Mouse (Mus musculus) gastrocnemius, postnatal 4 days (tissue): ENCODE measurements around the gene 4921536K21Rik. TPM values are rescaled to one million over a fixed set of nuclear protein-coding genes. Genes with fewer than 3 reads are reported as not detected.

Source experiments
- DNase-seq, 2 experiments: peaks; one replicate each; pipeline ENCODE4 v3.0.0; 2021 to 2022; ENCODE audit warnings: low spot score in 2 of 2, mixed read lengths in 2 of 2
- long read RNA-seq, 2 experiments: library from polyadenylated mRNA; stranded (forward); transcript quantifications; one replicate each; pipeline ENCODE4 v2.0.0; 2021
- total RNA-seq, 2 experiments: library from RNA; stranded (reverse); gene quantifications; 2 replicates each; pipeline ENCODE4 v1.2.3; 2021

The 4921536K21Rik gene
- total RNA-seq = under 1 TPM; 0.17 to 0.21 TPM
- long read RNA-seq, experiment 1 = 0 reads
- long read RNA-seq, experiment 2 = 0 reads

DNA sequence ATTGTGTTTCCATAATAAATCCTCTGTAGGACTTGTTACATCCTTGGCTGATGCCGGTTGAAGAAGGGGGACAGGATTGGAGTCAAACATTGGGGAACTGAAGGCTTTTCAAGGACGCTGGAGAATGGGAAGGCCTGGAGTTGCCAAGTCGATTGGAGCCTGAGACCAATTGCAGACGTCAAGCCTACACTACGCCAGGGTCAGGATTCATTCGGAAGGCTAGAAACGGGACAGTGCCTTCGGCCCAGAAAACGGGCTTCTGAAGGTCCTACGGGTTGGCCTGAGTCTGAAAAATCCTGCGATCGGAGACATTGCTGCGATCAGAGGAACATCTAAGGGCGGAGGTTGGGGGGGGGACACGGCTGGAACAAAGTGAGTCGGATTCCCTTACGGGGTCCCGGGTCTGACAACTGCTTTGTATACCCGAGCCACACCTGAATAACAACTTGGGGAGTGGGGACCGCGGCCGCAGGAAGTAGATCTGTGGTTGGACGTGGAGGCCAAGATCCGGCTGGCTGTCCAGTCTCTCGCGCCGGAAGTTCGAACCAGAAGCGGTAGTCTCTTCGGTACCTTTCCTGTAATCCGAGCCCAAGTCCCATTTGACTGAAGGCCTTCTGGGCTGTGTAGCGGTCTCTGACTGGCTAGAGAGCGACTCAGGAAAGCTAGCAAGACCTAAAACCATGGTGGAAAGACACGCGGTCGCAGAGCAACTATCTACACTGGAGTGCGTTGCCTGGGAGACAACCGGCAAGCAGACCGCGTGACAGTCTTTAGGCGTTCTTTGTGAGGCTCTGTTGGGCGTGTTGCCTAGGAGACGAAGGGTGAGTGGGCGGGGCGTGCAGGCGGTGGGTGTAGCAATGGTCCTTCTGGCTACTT lies at the start of gene 4921536K21Rik, which contains the start of gene Dusp18:
Gene 4921536K21Rik, minus strand, starts transcription at position 693 of the 876 bp plus-strand sequence.
Gene Dusp18, plus strand, starts transcription at position 835 of the 876 bp plus-strand sequence.
- peak; percentile 61 to 86 for DNase-seq

DNA sequence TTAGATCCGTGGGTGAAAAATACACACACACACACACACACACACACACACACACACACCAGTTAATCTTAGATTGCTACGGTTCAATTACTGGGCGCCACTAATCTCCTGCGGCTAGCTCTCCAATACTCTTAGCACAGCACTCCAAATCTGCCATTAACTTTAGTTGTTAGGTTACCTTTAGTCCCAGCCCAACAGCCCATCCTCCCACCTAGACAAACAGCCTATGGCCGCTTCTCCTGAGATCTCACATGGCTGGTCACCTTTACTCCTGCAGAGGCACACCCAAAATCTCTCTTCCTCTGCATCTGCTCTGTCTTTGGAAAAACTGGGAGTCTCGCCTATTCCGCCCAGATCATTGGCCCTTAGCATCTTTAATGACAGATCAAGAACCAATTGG lies 46.5 kb upstream of the 4921536K21Rik start:
- peak in 1 of 2 experiments; percentile 2 for DNase-seq

DNA sequence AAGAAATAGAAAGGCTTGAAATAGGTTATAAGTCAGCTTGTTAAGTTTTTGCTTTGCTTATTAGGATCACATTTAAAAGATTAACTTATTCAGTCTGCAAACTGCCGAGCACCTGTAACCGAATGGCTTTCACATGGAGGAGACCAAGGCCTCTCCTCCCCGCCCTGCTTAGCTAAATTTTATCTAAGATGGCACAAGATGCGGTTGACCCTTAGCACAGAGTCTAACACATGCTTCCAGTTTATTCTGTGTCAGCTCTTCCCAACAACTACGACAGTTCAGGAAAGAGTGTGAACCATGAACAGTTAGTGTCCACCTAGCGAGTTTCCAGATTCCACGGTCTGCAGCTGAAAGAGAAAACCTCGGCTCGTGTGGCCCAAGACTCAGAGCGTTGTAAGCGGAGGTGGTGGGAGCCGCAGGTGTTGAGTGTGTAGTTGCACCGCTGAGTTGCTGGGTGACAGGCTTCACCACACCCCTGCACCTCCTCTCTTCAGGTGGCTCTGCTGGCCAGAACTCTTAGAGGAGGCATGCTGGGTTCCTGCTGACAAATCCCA lies 42.5 kb upstream of the 4921536K21Rik start:
- no peak for DNase-seq

DNA sequence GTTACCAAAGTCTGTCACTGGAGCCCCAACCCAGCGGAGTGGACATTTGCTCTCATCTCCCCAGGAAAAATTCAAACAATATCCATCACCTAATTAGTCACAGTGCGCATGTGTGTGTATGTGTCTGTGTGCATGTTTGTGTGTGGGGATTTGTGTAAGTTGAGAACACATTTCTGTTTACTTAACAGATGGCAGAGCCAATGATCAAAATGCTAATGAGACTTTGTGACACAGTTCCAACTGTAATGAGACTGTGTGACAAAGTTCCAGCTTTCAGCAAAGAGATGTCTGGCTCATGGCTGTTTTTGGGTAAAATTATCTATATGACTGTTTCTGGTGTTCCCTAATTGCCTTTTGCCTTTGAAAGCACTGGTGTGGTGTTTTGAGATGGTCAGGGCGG lies 41.4 kb upstream of the 4921536K21Rik start:
- DNase-seq = no peak

DNA sequence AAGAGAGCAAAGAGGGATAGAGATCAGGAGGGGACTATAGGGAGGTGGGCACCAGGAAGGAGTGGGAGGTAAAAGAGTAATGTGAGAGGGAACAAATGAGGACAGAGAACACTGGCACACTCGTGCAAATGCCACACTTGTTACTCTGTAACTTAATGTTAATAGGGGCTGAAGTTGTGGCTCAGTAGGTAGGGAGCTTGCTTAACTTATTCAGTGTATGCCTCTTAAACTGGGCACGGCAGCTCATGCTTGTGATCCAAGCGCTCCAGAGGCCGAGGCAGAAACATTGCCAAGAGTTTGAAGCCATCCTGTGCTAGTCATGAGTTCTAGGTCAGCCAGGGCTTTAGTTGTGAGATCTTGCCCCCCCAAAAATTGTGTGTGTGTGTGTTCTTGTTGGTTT lies 40.2 kb upstream of the 4921536K21Rik start:
- peak in 1 of 2 experiments; percentile 3 for DNase-seq

DNA sequence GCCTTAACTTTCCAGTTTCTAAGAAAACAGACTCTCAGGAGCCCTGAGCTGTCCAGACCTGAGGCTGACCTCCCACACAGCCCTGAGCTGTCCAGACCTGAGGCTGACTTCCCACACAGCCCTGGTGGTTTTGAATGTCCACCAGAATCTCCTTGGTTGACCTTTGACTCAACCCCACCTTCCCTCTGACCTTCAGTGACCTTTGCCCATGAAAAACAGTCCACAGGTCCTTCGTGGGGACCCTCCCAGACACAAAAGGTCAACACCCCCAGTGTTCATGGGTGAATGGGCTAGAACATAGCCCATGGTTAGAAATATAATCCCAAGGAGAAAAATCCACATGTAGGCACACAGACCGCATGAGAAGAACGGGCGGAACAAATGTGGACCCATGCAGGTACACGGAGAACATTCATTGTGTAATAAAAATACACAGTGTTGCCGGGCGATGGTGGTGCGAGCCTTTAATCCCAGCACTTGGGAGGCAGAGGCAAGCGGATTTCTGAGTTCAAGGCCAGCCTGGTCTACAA lies 38.9 kb upstream of the 4921536K21Rik start:
- DNase-seq = peak in 1 of 2 experiments; percentile 7

DNA sequence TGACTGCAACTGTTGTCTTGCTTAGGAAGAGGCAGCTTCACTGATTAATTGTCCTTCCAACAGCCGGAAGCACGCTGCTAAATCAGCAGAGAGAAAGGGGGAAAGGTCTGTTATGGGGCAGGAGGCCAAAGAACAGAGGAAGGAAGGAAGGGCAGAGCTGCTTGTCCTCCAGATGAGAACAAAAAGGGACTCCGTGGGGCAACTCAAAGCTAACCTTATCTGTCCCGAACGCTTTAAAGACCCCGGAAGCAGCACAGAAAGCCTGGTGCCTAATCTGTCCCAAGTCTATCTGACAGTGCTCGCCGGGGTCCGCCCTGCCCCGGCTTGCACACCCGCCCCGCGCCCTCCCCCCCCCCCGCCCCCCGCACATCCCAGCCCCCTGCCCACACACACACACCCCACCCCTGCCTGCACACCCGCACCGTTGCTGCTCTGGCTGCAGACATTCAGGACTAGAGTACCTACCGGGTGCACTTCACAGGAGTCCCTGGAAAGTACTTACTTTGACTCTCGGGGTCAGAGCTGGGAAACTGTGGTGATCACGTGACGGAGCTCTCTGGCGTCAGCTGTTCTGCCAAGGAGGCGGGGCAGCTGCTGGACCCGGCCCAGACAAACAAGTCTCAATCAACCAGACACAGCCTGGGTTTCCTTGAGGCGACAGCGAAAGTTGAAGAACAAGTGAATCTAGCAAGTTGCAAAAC lies 36.8 kb upstream of the 4921536K21Rik start, which contains the start of gene Tcn2:
Gene Tcn2, minus strand, starts transcription at position 649 of the 701 bp plus-strand sequence.
- DNase-seq = peak; percentile 50 to 84

DNA sequence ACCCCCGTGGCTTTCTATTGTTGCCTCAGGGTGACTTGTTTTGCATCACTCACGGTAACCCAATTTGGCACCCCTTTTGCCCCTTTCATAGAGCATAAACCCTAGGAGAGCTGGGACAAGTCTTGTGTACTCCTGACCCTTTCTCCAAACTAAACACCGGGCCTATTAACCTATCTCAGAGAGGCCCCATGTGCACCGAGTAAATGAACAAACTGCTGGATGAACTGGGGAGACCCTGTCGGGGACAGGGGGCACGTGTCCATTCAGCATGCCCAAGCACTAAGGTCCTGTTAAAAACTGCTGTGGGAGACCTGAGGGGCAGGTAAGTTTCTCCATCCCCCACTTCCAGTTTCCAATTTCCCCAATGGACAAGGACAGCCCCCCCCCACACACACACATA lies 36.0 kb upstream of the 4921536K21Rik start:
- DNase-seq = peak in 1 of 2 experiments; percentile 13

DNA sequence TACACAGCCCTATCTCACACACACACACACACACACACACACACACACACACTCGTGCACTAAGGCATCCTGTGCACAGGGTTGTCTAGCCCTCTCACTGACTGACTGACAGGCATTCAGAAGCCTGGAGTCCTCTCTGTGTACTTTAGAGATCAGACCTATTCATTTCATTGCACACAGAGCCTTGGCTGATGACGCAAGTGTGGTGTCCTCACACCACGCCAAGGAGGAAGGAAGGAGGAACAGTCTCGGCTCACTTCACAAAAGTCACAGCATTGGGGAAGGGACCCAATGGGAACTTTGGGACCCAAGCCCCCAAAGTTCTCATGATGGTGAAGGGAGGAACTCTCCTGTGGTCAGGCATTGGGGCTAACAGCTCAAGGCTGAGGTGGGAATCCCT lies 35.1 kb upstream of the 4921536K21Rik start:
- DNase-seq = no peak

DNA sequence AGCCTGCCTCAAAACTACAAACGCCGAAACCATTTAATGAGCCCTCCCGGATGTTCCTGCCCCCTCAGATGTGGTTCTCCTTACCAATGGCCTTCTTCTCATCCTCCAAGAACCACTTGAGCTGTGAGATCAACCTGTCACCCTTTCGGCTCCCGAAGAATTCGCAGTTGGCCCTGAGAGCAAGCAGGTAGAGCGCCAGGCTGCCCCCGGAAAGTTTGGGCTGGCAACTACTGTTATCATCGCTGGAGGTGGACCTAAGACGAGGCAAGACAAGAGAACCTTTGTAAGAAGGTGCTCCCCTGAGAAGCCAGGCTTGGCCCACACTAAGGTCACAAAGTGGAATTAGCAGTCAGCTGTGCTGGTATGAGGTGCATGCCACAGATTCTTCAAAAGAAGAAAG lies 31.0 kb upstream of the 4921536K21Rik start:
- no peak for DNase-seq

DNA sequence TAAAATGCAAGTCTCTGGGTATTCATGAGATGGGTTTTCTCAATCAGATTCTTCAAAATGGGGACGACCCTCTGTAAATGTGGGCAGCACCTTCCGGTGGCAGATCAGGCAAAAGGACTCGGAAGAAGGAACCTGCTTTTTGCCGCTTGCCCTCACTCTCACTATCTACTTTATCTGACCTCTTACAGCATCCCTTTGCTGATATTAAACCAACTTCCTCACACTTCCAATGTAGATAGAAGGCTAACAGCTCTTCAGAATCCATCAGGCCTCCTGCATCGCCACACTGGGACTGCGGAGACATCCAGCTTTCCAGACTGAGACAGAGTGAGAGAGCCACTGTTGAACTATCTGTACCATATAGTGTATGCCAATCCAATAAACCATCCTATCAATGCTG lies 27.8 kb upstream of the 4921536K21Rik start:
- DNase-seq = no peak

DNA sequence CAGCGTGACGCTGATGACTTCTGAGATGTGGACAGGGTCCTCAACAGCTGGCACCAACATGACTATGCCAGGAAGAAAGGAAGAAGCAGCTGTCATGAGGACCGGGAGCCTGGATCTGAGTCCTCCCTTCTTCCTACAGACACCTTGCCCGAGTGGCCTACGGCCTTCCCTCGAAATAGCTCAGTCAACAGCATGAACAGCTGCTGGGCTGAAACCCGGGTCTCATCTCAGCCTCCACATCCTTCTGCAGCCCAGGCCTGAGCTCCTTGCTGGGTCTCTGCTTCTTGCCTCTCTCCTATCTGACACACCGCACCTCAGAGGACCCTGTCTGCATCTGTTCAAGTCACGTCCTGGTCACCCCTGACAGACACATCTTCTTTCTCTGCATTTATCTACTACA lies 27.2 kb upstream of the 4921536K21Rik start:
- no peak for DNase-seq

DNA sequence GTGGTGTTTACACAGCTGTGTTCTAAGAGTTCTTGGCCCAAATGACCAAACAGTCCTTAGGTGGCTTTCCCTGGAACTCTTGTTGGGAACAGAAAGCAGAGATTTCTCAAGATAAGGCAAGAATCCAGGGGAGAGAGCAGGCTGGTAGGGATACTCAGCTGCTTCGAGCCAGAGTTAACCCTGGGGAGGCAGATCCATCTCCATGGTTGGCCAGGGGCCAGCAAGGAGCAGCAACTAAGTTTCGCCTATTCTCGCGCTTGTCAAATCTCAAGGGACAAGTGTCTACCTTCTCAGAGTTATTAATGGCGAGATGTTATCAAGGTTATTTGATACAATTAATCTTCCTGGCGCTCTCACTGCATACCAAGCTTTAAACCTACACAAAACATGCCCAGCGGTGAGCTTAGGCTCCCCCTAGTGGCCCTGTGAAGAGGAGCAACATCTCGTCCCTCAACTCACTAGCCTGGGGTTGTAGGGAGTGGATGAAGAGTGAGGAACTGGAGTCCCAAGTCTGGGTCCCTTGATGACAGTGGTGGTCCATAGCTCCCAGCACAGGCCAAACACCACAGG lies 26.5 kb upstream of the 4921536K21Rik start:
- DNase-seq = no peak

DNA sequence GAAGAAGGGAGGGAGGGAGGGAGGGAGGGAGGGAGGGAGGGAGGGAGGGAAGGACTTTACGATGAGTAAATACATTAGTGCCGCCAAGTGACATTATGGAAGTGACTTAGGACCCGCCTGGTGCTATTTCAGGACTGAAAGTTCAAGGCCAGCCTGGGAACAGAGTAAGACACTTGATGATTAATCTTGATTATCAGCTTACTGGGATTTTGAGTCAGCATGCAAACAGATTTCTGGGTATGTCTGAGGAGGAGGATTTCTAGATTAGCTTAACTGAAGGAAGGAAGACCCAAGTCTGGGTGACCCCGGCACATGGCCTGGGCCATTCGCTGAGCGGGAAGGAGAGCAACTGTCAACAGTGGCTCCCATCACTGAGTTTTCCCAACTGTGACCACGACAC lies 25.6 kb upstream of the 4921536K21Rik start:
- no peak for DNase-seq

DNA sequence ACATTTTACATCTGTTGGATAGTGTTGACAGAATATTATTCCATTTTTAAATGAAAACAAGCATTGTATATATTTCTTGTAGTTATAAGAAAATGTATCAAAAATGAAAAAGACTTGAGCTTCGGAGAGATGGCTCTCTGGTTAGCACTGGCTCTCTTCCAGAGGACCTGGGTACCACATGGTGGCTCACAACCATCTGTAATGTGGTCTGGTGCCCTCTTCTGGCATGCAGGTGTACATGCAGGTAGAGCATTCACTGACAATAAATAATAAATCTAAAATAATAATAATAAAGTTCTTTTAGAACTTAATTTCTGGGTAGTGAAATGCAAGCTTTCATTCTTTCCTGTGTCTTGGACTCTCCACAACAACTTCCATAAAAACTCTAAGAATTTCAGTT lies 23.8 kb upstream of the 4921536K21Rik start:
- no peak for DNase-seq

DNA sequence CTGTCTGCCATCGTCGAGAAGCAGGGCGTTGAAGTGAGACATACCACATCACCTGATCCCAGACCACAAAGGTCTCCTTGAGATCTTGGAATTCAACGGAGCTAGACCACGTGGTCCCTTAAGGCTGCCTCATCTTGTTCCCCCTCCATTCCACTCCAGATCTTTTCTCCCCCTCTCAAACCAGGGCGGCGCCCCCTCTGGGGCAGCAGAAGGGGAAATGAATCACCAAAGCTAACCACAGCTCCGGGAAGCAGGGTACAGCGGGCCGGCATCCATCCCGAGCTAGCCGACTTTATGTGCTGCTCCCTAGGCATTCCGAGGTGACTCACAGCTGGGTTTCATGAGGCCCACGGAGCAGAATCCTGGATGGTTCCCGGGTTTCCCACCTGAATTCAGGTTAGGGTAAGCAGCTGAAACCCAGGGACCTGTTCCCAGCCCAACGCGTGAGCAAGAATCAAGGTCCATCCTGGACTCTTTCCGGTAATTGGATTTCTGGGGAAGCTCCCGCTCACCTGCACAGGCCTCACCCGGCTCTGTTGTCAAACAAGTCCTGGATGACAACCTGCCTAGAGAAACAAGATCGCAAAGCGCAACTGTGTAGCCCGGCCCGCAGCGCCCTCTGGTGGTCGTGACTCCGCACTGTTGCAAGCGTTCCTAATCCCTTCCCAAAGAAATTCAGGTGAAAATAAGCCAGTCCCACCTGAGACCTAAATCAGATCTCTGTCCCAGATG lies 19.4 kb upstream of the 4921536K21Rik start, which contains the start of gene Slc35e4:
Gene Slc35e4, minus strand, starts transcription at position 556 of the 732 bp plus-strand sequence.
- peak; percentile 72 to 80 for DNase-seq

DNA sequence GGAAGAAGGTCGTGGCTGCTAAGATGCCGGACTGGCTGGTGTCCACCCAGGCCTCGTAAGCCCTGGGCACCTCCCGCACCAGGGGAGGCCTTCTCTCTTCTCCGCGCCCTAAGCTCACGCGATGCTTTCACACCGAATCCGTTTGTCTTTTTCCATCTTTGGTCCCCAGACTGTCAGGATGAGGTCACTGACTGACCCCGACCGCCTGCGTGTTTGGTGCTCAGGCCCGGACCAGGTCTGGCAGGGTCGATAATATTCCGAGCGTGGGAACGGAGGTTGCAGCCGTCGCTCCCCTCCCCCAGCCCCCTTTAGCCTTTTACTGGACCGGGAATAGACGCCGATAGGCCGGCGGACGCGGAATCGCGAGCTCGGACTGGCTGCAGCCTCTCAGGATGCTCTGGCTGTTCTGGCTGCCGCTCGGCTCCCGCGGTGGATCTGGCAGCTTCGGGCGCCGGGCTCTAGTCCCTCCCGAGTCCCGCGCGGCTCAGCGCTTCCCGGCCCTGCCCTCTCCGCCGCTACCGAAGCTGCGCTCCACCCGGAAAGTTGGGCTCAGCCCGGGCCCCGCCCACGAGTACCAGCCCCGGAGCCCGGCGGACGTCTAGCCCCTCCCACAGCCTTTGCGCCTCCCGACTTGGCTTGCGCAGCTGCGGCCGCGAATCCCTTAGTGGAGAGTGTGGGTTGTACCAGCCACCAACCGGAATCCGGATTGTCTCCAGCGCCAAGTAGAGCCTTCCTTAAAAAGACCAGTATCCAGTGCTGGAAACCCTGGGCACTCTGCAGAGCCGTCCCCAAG lies 18.6 kb upstream of the 4921536K21Rik start:
- DNase-seq = peak; percentile 78 to 88

DNA sequence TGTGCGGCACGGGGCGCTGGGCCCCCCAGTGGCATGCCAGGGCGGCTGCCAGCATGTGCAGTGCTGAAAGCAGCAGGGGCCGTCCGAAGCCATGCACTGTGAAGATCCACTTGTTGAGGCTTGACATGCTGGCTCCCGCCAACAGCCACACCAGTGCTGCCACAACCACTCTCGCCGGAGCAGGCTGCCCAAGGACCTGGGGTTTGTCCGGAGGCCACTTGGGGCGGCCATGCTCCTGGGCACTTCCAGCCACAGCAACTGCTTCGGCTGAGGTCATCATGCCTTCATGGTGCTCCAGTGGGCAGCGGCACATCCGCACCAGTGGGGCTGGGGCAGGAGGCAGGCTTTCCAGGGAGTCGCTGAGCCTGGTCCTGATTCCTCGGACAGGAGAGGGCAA lies 18.0 kb upstream of the 4921536K21Rik start:
- DNase-seq = peak in 1 of 2 experiments; percentile 46

DNA sequence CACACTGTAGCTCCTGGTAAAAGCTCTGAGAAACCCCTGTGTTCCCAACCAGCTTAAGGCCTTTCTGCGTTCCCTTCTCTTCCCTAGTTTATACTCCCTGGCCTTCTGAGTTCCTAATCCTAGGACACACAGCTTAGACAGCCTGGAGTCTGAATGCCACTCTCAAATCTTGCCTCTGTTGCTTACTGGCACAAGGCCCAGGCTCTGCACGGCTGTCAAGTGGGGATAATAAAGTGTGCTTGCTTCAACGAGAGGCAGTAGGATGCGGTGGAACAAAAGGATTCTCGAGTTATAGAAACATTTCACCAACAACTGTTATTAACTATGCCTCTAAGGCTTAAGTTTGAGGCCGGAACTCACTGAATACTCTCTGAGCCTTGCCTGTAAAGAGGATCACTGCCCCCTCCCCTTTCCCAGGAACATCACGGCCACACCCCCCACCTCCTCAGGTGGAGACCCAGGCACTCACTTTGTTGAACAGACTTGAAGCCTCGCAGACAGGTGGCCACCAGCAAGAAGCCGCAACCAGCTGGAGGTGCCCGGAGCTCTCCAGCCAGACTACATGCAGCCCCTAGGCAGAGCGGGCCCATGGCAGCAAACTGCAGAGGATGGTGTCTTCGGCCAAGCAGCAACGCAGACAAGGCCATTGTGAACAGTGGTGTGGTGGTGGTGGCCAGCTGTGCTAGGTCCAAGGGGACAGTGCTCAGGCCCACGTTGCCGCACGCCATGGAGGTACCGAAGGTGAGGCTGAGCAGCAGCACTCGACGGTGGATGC lies 17.4 kb upstream of the 4921536K21Rik start:
- DNase-seq = no peak
